Mouse (Mus musculus) adrenal gland, postnatal 25 days (tissue): ENCODE data around the gene Timm13. TPM values are rescaled to one million over a fixed set of nuclear protein-coding genes. Genes with fewer than 3 reads are reported as not detected.

ENCODE experiments used
- DNase-seq: peaks from one replicate; pipeline ENCODE4 v3.0.0; 2021; ENCODE audit warnings: mixed read lengths
- total RNA-seq: library from RNA; stranded (reverse); gene quantifications from 2 replicates; pipeline ENCODE4 v1.2.3, GENCODE M21; 2021

Gene Timm13
- total RNA-seq, 1 experiment from 2014 or later = 208 TPM

DNA sequence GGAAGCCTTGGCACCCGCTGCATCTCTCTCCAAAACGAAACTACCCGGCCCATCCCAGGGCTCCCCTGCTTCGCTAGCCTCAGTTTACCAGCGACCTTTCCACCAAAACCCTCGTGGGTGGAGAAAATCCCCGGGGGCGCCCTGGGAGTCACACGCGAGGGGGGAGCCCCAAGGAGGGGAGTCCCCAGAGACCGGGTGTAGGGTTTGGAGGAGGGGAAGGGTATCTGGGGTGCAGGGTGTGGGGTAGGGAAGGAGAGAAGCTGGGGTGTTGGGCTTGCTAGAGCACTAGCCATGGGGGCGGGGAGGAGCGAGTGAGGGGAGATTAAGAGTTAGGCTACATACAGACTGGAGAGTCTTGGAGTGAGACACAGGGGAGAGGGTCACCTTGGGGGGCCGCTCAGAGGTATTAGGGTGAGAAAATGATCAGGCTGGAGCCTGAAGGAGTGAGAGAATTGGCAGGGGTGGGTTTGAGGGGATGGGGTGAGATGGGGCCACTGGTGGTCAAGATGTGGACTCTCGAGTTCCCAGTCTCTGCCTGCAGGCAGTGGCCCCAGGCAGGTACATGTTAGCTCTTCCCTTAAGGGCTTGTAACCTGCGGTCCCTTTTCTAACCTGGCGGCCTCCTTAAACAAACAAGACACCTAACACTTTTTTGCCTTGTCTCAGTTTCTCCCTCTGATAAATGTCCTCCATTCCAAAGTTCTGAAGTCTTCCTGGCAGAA lies 32.1 kb upstream of the Timm13 start:
- no peak for DNase-seq

DNA sequence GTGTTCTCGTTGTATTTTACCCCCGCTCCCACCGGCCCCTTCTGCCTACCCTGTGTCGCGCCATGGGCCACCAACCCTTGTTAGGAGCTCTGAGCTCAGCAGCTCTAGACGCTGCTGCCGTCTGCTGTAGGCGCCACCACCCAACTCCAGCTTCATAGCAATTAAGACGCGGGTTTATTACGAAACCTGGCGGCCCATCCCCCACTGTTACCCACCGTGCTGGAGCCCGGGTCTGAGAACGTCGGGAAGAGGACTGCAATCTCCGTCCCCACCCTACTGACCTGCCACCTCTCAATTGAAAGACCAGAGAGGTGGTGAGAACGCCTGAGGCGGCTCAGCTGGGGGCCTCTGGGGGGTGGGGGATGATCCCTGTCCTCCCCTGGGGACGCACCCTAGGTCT lies 31.4 kb upstream of the Timm13 start:
- DNase-seq = no peak

DNA sequence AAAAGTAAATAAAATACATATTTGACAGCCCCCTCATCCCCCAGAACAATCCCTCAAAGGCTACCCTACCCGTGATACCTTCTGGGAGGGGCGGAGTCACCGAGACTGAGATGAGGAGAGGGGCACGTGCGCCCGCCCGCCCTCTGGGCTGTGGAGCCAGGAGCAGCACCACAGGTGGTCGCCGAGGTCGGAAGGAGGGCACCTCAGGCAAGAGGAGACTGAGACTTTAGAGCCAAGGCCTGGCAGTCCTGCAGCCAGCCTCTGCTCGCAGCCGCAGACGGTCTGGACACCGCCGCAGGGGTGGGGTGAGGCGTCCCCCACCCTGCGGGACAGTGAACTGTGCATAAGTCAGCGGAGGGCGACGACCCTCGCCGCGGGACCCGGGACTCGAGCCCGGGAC lies 30.9 kb upstream of the Timm13 start:
- no peak for DNase-seq

DNA sequence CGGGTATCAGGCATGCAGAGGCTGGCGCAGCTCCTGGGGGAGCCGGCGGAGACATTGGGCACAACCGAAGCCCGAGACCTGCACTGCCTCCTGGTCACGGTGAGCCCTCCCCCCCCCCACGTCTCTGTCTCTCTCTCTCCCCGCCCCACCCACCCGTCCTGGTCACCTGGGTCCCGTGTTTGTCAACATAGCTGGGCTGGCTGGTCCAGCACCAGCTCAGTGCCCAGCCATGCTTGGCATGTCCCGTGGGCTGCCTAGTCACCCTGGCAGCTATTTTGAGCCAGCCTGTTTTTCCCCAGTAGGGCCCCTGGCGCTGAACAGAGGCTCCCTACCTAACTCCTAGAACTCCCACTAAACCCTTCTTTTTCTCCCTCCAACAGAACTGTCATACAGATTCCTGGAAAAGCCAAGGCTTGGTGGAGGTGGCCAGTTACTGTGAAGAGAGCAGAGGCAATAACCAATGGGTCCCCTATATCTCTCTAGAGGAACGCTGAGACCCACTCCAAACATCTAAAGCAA lies 30.4 kb upstream of the Timm13 start:
- no peak for DNase-seq

DNA sequence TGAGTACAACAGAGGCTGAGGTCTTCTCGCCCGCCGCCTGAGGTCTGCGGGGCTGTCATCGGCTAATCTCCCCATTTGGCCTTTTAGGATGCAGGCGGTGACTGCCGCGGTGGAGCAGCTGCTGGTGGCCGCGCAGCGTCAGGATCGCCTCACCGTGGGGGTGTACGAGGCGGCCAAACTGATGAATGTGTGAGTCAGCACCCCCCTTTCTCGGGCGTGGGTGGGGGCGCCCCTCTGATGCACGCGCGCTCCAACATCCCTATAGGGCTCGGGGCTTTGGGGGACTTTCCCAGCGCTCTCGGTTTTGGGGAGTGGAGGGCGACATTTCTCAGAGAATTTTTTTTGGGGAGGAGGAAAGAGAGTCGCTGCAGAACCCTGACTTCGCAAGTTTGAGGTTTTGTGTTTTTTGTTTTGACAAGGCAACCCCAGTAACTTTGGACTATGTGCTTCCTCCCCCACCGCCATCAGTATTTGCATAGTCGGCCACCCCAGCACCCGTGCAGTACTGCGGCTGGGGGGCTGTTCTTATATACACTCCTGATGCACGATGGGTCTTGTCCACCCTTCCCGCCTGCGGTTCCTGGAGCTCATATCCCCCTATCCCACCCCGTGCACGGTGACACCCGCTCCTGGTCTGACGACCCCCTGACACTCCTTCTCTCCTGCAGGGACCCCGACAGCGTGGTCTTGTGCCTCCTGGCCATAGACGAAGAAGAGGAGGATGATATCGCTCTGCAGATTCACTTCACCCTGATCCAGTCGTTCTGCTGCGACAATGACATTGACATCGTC lies 29.8 kb upstream of the Timm13 start:
- peak; percentile 59 for DNase-seq

DNA sequence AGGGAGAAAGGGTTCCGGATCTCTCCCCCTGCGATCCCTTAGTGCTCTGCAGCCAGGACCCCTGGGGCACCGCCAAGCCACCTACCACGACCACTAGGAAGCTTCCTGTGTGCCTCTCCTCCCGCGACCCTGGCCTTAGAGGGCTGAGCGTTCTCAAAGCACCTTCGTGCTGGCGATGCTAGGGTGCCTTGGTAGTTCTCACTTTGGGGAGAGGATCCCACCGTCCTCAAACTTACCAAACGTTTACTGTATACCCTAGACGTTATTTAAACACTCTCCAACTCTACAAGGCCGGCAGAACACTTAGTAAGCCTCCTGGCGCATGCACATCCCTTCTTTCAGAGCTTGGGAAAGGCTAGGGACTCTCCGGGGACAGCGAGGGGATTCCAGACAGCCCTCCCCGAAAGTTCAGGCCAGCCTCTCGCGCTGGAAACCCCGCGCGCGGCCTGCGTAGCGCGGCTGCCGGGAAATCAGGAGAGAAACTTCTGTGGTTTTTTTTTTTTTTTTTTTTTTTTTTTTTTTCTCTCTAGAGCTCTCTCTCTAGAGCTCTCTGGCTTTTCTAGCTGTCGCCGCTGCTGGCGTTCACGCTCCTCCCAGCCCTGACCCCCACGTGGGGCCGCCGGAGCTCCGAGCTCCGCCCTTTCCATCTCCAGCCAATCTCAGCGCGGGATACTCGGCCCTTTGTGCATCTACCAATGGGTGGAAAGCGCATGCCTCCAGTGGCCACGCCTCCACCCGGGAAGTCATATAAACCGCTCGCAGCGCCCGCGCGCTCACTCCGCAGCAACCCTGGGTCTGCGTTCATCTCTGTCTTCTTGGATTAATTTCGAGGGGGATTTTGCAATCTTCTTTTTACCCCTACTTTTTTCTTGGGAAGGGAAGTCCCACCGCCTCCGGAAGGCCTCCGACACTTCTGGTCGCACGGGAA lies 28.8 kb upstream of the Timm13 start, which contains the start of gene Gadd45b:
Gene Gadd45b (plus strand): TSS at position 775 of the 928 bp plus-strand sequence.
- peak; percentile 98 for DNase-seq

DNA sequence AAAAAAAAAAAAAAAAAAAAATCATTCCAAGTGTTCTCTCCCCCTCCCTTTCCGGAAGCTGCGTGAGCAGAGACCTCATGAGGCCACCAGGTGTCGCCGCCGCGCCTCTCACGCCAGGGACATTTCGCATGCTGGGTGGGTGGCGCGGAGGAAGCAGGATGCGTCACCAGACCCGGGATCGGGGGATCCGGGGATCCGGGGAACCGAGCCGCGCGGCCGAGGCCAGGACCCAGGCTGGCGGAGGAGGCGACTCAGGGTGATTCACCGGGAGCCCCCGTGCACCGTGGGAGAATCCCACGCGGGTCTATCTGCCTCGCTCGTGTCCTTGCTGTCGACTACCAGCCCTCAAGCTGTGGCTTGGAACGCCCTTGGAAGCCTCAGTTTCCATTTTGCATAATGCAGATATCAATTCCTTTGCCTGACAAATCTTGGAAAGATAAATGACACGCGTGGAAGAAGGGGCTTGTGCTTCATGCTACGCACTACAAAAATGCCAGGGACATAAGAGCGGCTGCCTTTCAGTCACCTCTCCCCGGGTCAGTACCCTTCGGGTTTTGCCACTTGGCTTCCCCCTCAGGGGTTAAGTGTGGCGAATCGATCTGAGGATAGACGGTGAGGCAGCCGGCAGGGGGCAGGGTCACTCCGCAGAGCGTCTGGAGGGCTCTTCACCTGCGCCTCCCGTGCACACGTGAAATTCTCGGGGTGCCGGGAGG lies 28.0 kb upstream of the Timm13 start:
- DNase-seq = peak; percentile 93

DNA sequence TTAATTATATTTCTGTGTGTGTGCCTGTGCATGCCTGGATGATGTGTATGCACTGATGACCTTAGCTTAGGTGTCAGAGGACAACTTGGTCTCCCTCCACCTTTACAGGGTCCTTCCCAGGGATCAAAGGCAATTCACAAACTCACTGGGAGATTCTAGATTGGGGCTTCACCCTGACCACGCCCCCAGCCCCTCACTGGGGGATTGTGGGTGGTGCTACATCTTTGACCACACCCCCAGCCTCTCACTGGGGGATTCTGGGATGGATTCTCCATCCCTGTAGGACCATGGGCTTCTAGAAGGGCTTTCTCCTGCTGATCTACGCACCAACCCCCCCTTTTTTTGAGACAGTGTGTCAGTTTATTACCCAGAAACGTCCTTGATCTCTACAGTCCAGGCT lies 24.7 kb upstream of the Timm13 start:
- DNase-seq = no peak

DNA sequence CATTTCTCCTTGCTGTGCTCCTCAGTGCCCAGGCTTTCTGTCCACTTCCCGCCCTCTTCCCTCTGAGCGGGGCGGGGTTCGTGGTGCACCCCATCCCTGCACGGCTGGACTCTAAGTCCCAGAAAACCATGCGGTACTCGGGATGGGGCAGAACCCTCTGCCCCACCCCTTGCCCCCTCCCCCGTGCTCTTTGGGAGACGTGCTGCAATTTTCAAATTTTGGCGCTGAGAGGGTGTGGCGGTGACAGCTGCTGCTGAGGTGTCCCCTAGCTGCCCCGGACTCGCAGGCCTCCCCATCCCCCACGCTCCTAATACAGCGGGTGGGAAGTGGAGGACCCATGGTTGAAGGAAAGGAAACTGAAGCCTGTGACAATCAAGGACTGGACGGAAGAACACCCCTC lies 21.2 kb upstream of the Timm13 start:
- no peak for DNase-seq

DNA sequence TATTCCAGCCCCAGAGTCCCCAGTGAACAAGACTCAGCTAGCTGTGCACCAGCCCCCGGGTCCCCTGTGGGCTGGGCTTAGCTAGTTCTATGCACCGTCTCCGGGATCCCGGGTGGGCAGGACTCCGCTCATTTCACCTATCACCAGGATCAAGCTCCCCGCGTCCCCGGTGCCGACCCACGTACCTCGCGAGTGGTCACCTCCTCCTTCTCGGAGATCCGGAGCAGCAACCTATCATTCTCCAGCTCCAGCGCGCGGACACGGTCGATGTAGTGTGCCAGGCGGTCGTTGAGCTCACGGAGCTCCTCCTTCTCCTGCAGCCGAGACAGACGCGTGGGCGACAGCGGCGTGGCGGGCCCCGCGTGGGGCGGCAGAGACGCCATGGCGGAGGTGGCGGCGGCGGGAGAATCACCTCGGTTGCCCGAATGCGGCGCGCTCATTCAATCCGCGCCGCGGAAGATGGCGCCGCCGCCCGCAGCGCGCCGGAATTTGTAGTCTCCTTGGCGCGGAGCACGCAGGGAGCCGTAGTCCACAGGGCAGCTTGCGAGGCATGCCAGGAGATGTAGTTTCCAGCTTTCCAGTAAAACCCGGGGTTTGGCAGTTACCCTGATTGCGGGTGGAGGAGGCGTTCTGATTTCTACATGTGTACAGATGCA lies 17.1 kb upstream of the Timm13 start, which contains the start of gene Lmnb2:
Gene Lmnb2 (minus strand): TSS at position 467 of the 656 bp plus-strand sequence.
- DNase-seq = peak; percentile 77

DNA sequence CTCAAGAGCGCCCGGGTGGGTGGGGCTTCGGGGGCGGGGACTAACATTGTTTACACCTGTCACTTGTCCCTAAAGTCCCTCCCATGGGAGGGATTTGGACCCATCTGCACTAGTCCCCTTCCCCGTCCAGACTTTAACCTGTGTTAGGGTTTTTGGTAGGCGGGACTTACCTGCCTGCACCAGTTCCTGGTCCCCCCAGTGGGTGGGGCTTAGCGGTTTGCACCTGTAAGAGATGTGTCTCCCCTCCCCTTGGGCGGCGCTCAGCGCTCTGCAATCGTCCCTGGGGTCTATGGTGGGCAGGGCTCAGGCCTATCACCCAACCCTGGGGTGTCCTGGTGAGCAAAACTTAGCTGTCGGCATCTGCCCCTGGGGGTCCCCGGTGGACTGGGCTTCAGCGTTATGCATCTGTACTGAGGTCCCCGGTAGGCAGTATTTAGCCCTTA lies 16.6 kb upstream of the Timm13 start:
- no peak for DNase-seq

DNA sequence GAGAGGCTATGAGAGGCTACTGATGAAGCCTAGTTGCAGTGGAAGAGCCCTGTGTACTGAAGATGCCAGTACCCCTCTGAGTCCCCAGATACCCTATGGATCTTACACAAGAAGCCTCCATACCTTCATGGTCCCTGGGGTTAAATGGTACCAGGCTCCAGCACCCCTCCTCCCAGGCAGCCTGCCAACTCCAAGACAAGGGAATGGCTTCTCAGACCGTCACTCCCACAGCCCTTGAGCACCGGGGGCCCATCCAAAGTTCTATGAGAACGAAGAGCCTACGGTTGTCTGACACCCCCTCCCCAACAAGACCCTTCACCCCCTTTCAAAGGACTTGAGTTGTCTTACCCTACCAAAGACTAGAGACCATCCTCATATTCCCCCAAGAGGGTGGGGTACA lies 15.0 kb upstream of the Timm13 start:
- no peak for DNase-seq

DNA sequence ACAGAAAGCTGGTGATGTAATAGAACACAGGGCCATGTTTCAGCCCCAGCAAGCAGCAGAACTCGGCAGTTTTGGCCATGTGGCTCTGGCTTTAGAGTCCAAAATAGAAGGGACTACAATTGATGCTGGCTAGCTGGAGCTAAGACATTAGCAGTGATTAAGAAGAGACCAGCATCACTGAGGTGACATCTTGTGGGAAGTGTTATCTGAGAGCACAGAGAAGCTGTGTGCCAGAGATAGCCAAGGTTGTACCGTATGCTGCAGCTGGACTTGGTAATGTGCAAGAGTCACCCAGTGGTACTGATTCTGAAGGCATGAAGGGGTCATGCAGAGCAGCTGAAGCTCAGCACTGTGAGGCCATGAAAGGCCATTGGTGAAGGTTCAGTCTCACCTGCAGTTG lies 14.5 kb upstream of the Timm13 start:
- DNase-seq = no peak

DNA sequence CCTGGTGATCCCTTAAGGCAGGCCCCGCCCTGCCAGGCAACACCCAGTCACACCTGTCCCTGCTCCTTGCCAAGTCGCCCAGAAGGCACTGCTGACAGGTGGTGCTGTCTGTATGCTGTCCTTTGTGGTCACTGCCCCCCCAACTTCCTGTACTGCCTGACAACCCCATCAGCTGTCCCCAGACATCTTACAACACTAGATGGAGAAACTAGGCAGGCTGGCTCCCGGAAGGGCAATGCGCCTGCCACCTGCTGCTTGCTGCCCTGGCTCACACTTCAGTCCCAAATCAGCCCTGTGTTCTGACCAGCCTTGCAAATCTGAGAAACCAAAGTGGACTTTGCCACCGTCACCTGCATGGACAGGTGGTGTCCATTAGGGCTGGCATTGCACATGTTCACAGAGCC lies 13.5 kb upstream of the Timm13 start:
- no peak for DNase-seq

DNA sequence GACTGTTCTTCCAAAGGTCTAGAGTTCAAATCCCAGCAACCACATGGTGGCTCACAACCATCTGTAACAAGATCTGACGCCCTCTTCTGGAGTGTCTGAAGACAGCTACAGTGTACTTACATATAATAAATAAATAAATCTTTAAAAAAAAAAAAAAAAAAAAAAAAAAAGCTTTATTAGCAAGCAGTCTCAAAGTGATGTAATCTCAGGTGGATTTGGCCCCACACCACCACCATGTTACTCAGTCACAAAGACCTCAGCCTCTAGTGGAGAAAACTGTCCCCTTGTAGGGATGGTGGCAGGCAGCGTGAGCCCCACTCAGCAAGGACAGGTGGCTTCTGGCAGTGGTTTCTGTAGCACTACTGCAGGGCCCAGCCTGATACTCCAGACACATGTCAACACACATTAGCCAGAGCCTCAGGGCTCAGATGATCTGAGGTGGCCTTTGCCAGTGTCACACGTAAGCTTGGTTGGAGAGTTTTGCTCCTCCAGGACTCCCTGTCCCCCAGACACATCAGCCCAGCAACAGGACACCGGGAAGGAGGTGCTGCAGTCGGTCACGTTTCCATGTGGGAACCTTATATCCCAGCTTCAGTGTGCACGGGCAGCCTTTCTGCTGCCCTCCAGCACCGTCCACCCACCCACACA lies 12.7 kb upstream of the Timm13 start:
- no peak for DNase-seq

DNA sequence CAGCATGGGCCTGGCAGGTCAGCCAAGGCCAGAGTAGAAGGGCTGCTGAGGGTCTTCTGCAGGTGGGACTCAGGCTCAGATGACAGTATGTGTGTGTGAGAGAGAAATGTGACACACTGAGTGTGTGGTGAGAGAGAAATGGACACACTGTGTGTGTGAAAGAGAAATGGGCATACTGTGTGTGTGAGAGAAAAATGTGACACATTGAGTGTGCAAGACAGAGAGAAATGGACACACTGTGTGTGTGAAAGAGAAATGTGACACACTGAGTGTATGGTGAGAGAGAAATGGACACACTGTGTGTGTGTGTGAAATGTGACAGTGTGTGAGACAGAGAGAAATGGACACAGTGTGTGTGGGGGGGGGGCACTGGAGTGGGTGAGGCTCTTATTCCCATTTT lies 11.1 kb upstream of the Timm13 start:
- DNase-seq = no peak

DNA sequence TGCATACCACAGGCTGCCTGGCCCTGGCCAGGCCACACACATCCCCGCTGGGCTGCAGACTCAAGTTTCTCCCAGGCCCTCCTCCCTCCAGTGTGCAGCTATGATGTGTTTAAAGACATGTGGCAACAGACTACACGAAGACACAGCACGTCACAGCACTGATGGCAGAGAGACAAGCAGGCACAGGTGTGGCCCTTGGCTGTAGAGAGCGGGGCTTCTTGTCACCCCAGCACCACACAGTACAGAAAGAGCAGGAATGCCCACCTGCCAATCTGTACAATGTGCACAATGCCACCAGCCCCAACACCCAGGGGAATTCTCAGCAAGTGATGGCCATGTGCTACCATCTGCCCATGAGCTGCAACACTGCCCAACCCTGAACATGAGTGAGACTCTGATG lies 10.6 kb upstream of the Timm13 start:
- DNase-seq = no peak

DNA sequence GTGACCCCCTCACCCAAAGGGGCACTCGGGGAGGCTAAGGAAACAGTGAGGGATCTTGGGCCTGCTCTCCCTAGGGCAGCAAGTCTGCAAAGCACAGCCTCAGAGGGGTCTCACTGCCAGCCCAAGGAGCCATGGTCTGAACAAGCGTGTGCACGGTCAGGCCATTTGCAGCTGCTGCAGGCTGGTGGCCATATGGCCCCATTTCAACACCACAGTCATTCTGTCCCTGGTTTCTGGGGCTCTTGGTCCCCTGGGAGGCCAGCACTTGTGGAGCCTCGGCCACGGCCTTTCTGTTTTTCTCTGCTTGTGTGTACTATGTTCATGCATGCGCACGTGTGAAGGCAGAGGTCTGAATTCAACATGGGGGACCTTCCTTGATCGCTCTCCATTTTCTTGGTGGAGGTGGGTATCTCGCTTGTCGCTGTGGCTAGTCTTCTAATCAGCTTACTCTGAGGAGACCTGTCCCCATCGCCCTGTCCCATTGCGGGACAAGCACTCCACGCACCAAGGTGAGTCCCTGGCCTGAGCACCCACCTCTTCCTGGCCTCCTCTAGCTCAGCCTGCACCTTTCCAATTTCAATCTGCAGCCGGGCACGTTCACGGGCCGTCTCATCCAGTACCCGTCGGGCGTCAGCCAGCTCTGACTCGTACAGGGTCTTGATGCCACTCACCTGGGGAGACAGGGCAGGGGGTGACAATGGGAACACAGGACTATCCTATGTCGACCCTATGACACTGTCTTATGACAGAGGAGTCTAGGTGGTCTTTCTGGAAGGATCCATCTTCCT lies 8.8 kb upstream of the Timm13 start:
- no peak for DNase-seq

DNA sequence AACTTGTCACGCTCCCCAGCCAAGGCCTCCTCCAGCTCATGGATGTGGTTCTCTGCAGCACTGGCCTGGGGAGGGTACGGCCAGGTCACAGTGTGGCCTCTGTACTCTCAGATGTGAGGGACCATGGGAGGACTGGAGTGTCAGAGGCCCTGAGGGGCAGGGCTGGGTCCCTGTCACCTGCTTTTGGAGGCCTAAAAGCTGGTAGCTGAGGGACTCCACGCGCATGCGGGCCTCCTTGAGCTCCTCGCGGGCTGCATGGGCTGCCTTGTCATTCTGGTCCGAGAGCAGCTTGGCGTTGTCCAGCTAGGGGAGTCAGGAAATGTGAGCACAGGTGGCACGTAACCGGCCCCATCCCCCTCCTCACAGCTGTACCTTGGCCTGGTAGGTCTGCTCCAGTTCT lies 3.9 kb upstream of the Timm13 start:
- DNase-seq = no peak
